Mouse (Mus musculus): ENCODE data around the gene Kat2b.
"Not testable (repeated sequence)": the region's sequence is repeated elsewhere in the genome, so short reads cannot be mapped to it uniquely, and the experiment has no call there.

The Kat2b gene

GRCm38 (mm10) chr17:53658668-53659067 lies 92.0 kb downstream of the Kat2b start:
- intact Hi-C loops (cut with DNase I) = no loop called here

- intact Hi-C loops (cut with DNase I) = no loop called here
These were observed 92.6 kb downstream of the Kat2b start for GRCm38 (mm10) chr17:53659230-53659629.

DNA sequence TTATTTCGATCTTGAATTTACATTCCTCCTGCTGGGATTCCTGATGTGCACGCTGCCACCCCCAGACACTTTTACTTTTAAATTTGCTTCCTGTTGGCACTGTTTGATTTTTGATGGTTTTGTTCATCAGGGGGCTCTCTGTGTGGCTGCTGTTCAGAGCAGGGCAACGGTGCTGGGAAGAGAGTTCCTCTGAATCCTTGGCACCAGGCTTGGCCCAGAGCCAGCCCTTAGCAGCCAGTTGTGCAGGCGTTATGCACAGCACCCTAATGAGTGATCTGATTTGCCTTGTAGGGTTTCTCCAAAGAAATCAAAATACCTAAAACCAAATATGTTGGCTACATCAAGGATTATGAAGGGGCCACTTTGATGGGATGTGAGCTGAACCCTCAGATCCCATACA lies 93.1 kb downstream of the Kat2b start:
- intact Hi-C loops (cut with DNase I) = no loop called here

- intact Hi-C loops (cut with DNase I) = no loop called here
These were observed 94.6 kb downstream of the Kat2b start for GRCm38 (mm10) chr17:53661056-53661840.

DNA sequence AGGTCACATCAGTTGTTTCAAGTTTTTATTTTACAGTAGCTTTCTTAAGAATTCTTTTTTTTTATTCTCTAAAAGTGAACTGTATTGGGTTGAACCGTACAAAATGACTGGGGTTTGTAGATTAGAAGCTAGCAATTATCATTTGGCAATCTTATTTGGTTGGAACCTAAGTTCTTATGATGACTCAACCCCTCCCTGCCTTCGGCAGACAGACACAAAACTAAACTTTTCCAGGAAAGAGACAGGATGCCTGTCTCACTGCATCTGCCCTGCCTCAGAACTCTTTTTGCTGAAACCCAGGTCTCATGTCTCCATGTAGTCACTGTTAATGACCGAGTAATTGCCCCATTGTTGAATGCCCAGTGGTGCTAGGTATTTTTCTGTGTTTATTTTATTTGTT lies 97.6 kb downstream of the Kat2b start:
- intact Hi-C loops (cut with DNase I) = no loop called here

DNA sequence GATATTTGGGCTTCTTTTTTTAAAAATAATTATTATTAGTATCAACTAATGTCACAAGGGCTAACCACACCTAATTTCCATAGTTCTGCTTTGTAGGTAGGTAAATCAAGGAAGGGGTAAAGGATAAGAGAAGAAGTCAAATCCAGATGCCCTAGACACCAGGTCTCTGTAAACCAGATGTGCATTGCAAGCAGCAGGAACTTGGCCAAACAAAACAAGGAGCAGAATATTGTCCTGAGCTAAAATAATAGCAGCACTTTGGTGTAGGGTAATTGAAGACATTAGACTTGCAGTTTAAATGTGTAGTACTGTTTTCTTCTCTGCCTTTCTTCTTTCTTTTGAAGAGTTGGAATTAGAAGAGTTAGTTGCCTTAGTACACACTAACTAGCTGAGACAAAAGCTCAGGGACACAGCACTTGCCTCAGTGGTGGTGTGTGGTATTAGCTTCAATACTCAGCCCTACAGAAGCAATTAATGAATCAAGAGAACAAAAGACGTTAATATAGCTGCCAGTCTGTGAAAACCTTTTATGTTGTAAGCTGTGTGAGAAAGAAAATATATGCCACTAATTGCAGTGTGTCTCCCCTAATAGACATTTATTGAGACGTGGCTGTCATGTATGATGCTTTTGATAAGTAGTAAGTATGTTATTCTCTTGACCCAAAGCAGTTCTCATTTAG lies 98.2 kb downstream of the Kat2b start:
- intact Hi-C loops (cut with DNase I) = no loop called here

DNA sequence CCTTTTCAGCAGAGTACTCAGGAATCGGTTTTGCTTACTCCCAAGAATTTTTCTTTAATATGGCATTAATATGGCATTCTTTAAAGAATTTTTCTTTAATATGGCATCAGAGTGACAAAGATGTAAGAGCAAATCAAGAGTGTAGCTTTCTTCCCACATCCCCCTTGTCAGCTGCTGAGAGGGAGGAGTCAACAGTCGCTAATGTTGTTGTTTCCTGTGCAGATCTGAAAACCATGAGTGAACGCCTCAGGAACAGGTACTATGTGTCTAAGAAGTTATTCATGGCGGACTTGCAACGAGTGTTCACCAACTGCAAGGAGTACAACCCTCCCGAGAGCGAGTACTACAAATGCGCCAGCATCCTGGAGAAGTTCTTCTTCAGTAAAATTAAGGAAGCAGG lies 103.8 kb downstream of the Kat2b start:
- intact Hi-C loops (cut with DNase I) = no loop called here

DNA sequence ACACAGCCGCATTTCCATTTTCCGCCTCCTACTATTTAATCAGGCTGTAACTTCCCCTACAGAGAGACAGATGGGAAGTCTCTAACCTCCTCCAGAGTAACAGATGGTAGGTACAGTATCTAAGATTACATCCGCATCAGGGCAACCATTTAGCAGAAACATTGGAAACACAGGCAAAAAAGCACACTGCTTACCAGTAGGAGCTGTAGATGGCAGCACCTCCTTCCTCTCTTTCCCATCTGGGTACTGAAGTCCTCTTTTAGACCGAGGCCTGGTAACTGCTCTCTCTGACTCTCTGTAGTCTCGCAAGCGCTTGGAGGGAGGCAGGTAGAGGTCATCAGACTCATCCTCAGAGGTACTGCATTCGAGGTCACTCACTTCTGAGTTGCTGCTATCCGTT lies 112.1 kb downstream of the Kat2b start:
- intact Hi-C loops (cut with DNase I) = loop anchor here (5.0 kb wide), 1 partner anchor 154 kb away; no protein-coding TSS in a partner anchor

- intact Hi-C loops (cut with DNase I) = no loop called here
These were observed 121.7 kb downstream of the Kat2b start for GRCm38 (mm10) chr17:53688321-53688720.

GRCm38 (mm10) chr17:53688877-53689802 lies 122.5 kb downstream of the Kat2b start, which contains the start of gene Sgo1:
Sgo1 (minus strand) TSS chr17:53689333.
- intact Hi-C loops (cut with DNase I) = no loop called here

DNA sequence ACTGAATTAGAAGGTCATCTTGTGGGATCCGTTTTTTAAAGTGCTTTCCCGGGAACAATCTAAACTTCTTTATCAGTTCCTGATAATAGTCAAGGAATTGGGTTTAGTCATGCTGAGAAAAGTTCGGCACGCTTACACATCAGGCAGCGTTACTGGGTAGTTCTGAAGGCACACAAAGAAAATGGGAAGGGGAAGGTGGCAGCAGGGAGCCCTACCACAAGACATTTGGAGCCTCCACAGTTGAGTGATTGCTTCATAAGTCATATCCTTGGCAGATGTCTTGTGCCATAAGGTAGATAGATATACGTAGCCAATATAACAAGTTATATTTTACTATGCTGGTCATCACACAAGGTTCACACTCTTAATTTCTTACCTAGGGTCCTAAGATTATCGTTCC lies 123.3 kb downstream of the Kat2b start:
- intact Hi-C loops (cut with DNase I) = no loop called here

GRCm38 (mm10) chr17:53694039-53694438 lies 127.4 kb downstream of the Kat2b start:
- intact Hi-C loops (cut with DNase I) = no loop called here

DNA sequence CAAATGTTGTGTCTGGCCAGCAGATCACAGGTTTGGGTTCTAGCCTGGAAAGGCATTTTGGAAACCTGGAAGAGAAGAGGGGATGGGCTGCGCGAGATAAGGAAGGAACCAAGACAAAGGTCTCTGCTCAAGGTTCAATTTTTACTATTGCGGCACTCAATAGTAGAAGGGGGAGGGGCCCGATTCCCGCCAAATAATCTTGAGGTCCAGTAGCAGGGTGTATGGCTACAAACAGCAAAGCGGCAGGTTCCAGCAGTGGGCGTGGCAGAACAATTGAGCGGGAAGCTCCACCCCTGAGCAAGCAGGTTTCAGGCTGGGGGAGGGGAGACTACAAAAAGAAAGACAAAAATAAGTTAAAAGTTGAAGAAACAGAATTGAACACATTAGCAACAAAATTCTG lies 130.9 kb downstream of the Kat2b start:
- intact Hi-C loops (cut with DNase I) = not testable (repeated sequence)

- intact Hi-C loops (cut with DNase I) = no loop called here
These were observed 147.8 kb downstream of the Kat2b start for GRCm38 (mm10) chr17:53714453-53714852.

DNA sequence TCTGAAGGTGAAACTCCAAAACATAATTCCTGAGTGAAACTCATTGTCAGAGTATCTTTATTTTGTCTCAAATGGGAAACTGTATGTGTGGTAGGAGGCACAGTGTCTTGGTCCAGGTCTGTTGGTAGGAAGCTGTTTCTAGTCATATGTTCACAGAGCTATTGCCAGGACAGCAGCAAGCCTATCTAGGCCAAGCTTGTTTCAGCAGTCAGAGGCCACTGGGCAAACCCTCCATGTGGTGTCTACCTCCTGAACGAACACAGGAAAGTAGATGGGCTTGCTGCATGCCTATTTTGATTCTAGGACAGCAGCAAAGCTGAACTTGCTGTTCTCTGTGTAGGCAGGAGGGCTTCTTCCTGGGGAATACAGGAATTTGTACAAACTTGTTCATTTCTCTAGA lies 148.5 kb downstream of the Kat2b start:
- intact Hi-C loops (cut with DNase I) = not testable (repeated sequence)

DNA sequence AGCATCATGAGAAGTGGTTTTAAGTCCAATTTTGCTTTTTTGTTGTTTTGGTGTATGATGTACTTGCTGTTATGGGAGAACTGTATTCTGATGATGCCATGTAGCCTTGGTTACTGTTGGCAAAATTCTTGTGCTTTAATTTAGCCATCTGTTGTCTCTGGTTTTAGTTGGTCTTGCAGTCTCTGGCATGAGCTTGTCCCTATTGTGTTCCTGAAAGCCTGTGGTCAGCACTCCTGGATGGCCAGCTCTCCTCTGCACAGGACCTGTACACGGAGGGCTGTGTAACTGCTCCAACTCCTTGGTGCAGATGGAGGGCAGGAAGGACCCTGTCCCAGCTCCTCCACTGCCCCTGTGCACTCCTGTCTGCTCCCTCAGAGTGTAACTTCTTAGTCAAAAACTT lies 151.8 kb downstream of the Kat2b start:
- intact Hi-C loops (cut with DNase I) = no loop called here

- intact Hi-C loops (cut with DNase I) = not testable (repeated sequence)
These were observed 152.3 kb downstream of the Kat2b start for GRCm38 (mm10) chr17:53718916-53719315.

Measured in adrenal gland (tissue).